Mouse (Mus musculus) midbrain, embryonic 10.5 days (tissue): ENCODE results near the gene Slc25a28. TPM values are rescaled to one million over a fixed set of nuclear protein-coding genes. Genes with fewer than 3 reads are reported as not detected.

ENCODE experiments used
- DNase-seq: peaks from one replicate; pipeline ENCODE4 v3.0.0-alpha.2; 2017; ENCODE audit warnings: low spot score
- H3K27ac ChIP-seq: fragments of 300-500 bp; sonication (generic); replicated peaks from 2 replicates; pipeline ENCODE4 v1.5.1; 2016; ENCODE audit warnings: mild to moderate bottlenecking
- H3K27me3 ChIP-seq: fragments of 300-500 bp; sonication (generic); 2 replicates; pipeline ENCODE4 v1.6.1; 2016; ENCODE audit warnings: low read depth, mild to moderate bottlenecking; ENCODE audit not compliant: poor library complexity, severe bottlenecking
- H3K36me3 ChIP-seq: fragments of 300-500 bp; sonication (generic); 2 replicates; pipeline ENCODE4 v1.6.1; 2016; ENCODE audit warnings: mild to moderate bottlenecking, moderate library complexity
- H3K4me1 ChIP-seq: fragments of 300-500 bp; sonication (generic); 2 replicates; pipeline ENCODE4 v1.6.1; 2016
- H3K4me3 ChIP-seq: fragments of 300-500 bp; sonication (generic); 2 replicates; pipeline ENCODE4 v1.5.1; 2016; ENCODE audit warnings: mild to moderate bottlenecking, moderate library complexity
- H3K9me3 ChIP-seq: fragments of 300-500 bp; sonication (generic); replicated peaks from 2 replicates; pipeline ENCODE4 v1.6.1; 2016; ENCODE audit warnings: mild to moderate bottlenecking
- WGBS: fragments of 180-500 bp; shearing (Covaris S2); methylation state at CpG from one replicate; pipeline ENCODE4 v1.1.7; 2016; 5-methylcytosine and 5-hydroxymethylcytosine counted together
- microRNA-seq: library from miRNA; unstranded; fragments of <30 nt; microRNA quantifications from one replicate; pipeline ENCODE4, GENCODE M21; 2017
- polyA plus RNA-seq: library from polyadenylated mRNA; unstranded; fragments of >200 nt; fragmentation: Nextera tagmentation; extraction: Ambion mirVana; gene quantifications from 2 replicates; pipeline ENCODE4 v1.2.1, GENCODE M21; 2016

Gene Slc25a28
- polyA plus RNA-seq, 1 experiment from 2014 or later, result 10.3 TPM

DNA sequence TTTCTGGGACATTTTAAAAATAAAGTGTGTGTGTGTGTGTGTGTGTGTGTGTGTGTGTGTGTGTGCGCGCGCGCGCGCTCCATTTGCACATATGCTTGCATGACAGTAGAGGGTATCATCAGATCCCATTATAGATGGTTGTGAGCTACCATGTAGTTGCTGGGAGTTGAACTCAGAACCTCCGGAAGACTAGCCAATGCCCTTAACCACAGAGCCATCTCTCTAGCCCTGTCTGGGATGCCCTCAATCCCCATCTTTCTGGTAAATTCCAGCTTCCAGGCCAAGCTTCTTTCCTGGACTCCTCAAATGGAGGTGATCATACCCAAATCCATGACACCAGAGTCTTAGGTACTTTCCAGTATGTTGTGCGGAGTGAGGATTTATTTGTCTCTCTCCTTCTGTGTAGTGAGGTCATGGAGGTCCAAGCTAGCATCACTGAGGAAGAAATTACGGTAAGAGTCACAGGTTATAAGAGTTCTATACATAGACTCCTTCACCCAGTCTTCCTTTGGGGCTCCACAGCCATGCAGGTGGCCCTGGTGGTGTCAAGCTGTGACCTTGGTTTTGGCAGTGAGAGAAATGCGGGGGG lies 56.8 kb downstream of the Slc25a28 start:
- DNase-seq, result no peak
- Histone ChIP-seq H3K27ac (no peak overlapping the region), H3K27me3 (peaks cover 100% of the 10 kb centered on the region), H3K9me3 (no peaks in the 10 kb centered on the region), H3K4me3 (no peak overlapping the region), H3K4me1 (peaks cover 42% of the 10 kb centered on the region), H3K36me3 (no peaks in the 10 kb centered on the region)
- WGBS, result 19% methylated on average over 10 of the region's 10 CpGs

DNA sequence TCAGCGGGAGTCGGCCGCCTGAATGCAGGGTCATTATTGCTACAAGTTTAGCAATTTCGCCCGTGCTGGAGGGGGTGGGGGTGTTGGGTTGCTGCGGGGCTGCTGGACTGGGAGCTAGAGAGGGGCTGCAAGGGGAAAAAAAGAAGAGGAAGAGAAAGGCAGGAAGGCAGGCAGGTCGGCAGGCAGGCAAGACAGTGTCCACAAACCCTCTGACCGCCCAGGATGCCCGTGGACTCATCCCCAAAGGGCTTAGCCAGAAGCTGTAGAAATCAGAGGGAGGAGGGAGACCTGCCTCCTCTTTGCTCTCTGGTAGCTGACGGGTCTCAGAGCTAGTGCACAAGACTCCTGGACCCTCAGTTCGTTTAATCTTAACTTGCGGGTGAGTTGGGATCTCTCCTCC lies 57.8 kb downstream of the Slc25a28 start:
- DNase-seq, result peak; percentile 74

DNA sequence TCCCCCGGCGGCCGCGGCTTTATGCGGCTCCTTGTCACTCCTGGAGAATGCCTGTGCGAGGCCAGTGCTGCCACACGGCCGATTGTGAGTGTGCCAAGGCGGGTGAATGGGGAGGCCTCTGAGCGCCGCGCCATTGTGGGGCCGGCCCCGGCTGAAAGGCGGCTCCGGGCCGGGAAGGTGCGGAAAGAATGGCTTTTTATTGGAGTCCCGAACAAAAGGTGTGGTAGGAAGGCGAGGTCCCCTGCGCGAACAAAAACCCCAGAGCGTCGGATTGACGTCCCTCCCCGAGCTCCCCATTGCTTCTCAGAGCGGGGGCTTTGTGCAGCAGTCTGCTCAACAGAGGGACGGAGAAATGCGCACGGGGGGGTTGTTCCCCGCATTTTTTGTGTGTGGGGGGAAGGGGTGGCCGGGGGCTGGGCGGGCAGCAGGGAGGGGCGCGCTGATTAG lies 58.2 kb downstream of the Slc25a28 start:
- Histone ChIP-seq H3K4me3 (peak overlapping the region; percentile 52), H3K27me3 (peaks cover 100% of the 10 kb centered on the region), H3K9me3 (no peaks in the 10 kb centered on the region), H3K36me3 (no peaks in the 10 kb centered on the region), H3K27ac (peak overlapping the region; percentile 78), H3K4me1 (peaks cover 56% of the 10 kb centered on the region)
- under 1% methylated on average over 35 of the region's 35 CpGs for WGBS
- DNase-seq, result peak; percentile 84

More for the DNA sequence above, 57.8 kb downstream of the Slc25a28 start:
- Histone ChIP-seq H3K27ac (peak overlapping the region; percentile 78), H3K36me3 (no peaks in the 10 kb centered on the region), H3K9me3 (no peaks in the 10 kb centered on the region), H3K4me1 (peaks cover 52% of the 10 kb centered on the region), H3K4me3 (peak overlapping the region; percentile 52), H3K27me3 (peaks cover 100% of the 10 kb centered on the region)
- WGBS, result under 1% methylated on average over 12 of the region's 12 CpGs

DNA sequence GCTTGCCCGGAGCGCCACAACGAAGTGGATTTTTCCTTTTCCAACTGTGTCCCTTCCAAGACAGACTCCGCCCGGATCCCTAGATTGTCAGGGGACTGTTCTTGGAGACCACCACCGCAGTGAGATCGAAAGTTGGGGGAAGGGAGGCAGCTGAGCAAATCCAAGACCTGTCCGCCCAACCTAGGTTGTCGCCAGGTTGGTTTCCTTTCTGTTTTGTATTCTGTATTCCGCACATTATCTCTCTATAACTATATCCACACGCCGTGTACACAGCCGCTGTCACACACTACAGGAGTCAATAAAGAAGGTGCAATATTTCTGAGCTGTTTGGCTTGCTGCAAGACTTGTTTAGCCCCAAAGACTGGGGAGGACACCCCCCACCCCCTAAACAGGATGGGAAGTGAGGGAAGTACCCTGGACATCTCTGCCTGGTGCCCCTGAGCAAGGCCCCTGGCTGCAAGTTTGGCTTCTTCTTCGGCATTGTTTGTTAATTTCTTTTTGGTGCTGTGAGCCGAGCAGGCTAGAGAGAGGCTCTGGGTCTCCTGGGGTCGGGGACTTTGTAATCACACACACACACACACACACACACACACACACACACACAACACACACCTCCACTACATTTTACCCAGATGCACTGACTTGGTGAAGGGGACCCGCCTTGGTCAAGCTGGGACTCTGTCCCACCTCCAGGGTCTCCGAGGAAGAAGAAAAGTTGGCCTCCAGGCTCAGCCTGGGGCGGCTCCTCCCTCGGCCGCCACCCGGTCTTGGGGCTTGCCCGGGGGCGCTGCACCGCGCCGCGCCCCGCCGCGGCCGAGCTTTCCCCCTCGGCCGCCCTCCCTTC lies 58.9 kb downstream of the Slc25a28 start:
- peaks cover 100% of the 10 kb centered on the region for H3K27me3 ChIP-seq
- no peaks in the 10 kb centered on the region for H3K9me3 ChIP-seq
- no peak for DNase-seq
- no peaks in the 10 kb centered on the region for H3K36me3 ChIP-seq
- WGBS, result under 1% methylated on average over 34 of the region's 34 CpGs
- H3K27ac ChIP-seq, result peak overlapping the region; percentile 78
- peaks cover 61% of the 10 kb centered on the region for H3K4me1 ChIP-seq
- peak overlapping the region; percentile 52 for H3K4me3 ChIP-seq

DNA sequence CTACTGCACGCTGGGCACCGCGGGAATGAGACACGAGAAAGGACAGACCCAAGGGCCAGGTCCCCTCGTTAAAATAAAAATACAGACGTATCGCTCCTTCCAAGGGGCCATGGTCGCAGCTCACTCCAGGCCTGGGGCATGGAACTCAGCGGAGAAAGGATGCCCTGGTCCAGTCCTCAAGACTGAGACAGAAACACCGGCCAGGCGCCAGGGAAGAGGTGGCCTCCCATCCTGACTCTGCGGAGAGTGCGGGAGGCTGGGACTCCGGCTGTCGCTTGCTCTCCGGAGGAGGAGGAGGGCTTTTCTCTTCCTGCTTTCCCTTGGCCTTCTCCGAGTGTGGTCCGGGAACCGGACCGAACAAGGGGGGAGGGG lies 59.6 kb downstream of the Slc25a28 start:
- Histone ChIP-seq H3K27ac (peak overlapping the region; percentile 78), H3K36me3 (no peaks in the 10 kb centered on the region), H3K9me3 (no peaks in the 10 kb centered on the region), H3K27me3 (peaks cover 100% of the 10 kb centered on the region), H3K4me3 (peak overlapping the region; percentile 52), H3K4me1 (peaks cover 68% of the 10 kb centered on the region)
- DNase-seq, result no peak
- 0% methylated on average over 20 of the region's 20 CpGs for WGBS

DNA sequence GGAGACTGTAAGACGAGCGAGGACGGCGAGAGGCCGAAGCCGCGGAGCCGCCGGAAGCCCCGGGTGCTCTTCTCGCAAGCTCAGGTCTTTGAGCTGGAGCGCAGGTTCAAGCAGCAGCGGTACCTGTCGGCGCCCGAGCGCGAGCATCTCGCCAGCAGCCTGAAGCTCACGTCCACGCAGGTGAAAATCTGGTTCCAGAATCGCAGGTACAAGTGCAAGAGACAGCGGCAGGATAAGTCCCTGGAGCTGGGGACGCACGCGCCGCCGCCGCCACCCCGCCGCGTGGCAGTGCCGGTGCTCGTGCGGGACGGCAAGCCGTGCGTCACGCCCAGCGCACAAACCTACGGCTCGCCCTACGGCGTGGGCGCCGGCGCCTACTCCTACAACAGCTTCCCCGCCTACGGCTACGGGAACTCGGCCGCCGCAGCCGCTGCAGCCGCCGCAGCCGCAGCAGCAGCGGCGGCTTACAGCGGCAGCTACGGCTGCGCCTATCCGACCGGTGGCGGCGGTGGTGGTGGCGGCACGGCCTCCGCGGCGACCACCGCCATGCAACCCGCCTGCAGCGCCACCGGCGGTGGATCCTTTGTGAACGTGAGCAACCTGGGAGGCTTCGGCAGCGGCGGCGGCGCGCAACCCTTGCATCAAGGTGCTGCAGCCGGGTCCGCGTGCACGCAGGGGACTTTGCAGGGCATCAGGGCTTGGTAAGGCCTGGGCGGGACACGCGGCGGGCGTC lies 60.2 kb downstream of the Slc25a28 start:
- Histone ChIP-seq H3K27me3 (peaks cover 100% of the 10 kb centered on the region), H3K36me3 (no peaks in the 10 kb centered on the region), H3K27ac (peak overlapping the region; percentile 78), H3K9me3 (no peaks in the 10 kb centered on the region), H3K4me1 (peaks cover 74% of the 10 kb centered on the region), H3K4me3 (peak overlapping the region; percentile 52)
- WGBS, result under 1% methylated on average over 92 of the region's 92 CpGs
- peak; percentile 73 for DNase-seq

Small RNA genes lying within 50 kb of the gene (microRNA-seq; reads per million reads assigned to microRNA genes)
- gene Gm22646, result not detected

Other genes with a start within 250 kb of the Slc25a28 start
- gene Cnnm1, start 234.4 kb downstream of the Slc25a28 start, polyA plus RNA-seq, result 0.27 and 0.53 TPM in 2 replicates
- gene Got1, start 150.3 kb downstream of the Slc25a28 start, polyA plus RNA-seq, result 59.0 and 60.2 TPM in 2 replicates
- gene Nkx2-3, start 62.6 kb downstream of the Slc25a28 start, polyA plus RNA-seq, result 0.21 and 0.42 TPM in 2 replicates
- 9.7 TPM in 2 replicates for gene Entpd7, start 14.8 kb upstream of the Slc25a28 start, polyA plus RNA-seq
- 14.0 and 14.7 TPM in 2 replicates for gene Cutc, start 78.1 kb upstream of the Slc25a28 start, polyA plus RNA-seq
- gene Cox15, start 78.1 kb upstream of the Slc25a28 start, polyA plus RNA-seq, result 13.7 and 16.5 TPM in 2 replicates
- gene Abcc2, start 107.3 kb upstream of the Slc25a28 start, polyA plus RNA-seq, result 0.01 TPM in 2 replicates